Mouse (Mus musculus): ENCODE measurements around the gene Fam216b. TPM values are rescaled to one million over a fixed set of nuclear protein-coding genes. Genes with fewer than 3 reads are reported as not detected.

The Fam216b gene
- total RNA-seq, 4 experiments from 2014 or later: not detected

GRCm38 (mm10) chr14:78043079-78043478, 45.7 kb downstream of the Fam216b start:
- DNase-seq (ENCODE audit: low spot score): no peak

GRCm38 (mm10) chr14:78041886-78042526, 46.8 kb downstream of the Fam216b start:
- no peak for DNase-seq (ENCODE audit: low spot score)

- no peak for DNase-seq (ENCODE audit: low spot score)
Observed at GRCm38 (mm10) chr14:78040643-78041042, 48.2 kb downstream of the Fam216b start.

- no peak for DNase-seq (ENCODE audit: low spot score)
Observed at GRCm38 (mm10) chr14:78038876-78039275, 49.9 kb downstream of the Fam216b start.

Other genes with a start within 250 kb of the Fam216b start
- 100 to 1,000 TPM; 233 to 306 (median 274) TPM for gene Dnajc15, start 213.9 kb downstream of the Fam216b start, total RNA-seq (2022)
- gene Epsti1, start 184.8 kb downstream of the Fam216b start, total RNA-seq (2022): 1 to 10 TPM in 1 of 4 experiments, under 1 TPM in 3; 0.50 to 1.0 (median 0.57) TPM
- gene Tnfsf11, start 219.0 kb upstream of the Fam216b start, total RNA-seq (2022): not detected

All from heart, adult 8-10 months (tissue).